Comparison of ENCODE assay signal across 11 mouse cellular contexts in the genomic region with DNA sequence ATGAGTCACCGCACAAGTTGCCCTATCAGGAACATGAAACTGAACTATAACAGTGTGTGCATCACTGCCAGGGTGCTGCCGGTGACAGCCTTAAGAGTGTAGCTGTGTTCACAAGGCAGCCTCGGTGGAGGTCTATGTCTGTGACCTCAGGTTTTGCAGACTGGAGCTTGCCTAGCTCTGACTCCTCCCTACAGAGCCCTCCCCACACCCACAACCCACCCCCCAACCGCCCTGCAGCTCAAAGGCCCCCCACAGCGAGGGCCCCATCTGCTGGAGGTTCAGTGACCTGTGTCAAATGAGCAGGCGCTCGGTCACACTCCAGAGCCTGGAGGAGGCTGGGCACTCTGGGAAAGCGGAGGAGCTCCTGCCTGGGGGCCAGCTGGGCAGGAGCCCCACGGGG. TPM values are rescaled to one million over a fixed set of nuclear protein-coding genes. Genes with fewer than 3 reads are reported as not detected.
DNase-seq lines count a peak whose midpoint lies in the region; ATAC-seq and TF ChIP-seq lines count a peak whose summit lies in the region.
"Had no signal": no experiment of that assay in that cellular context is flagged by ENCODE, and none has a peak within 500 bp of the region (broad histone marks: within the 10 kb centered on the region; RNA-seq: fewer than 3 reads in every experiment).

No protein-coding gene starts in this region.

- H3K4me1 ChIP-seq in forebrain, embryonic 10.5 days = peaks cover 51% of the 10 kb centered on the region
- peaks cover 18% of the 10 kb centered on the region for H3K4me1 ChIP-seq in forebrain, embryonic 16.5 days (replicated peaks; ENCODE audit: control insufficient read depth, insufficient read depth, low read length)
- peaks cover 28% of the 10 kb centered on the region for H3K4me1 ChIP-seq in kidney, embryonic 16.5 days (ENCODE audit: insufficient read depth, low read length)
- no peaks in the 10 kb centered on the region for H3K4me1 ChIP-seq in lung, postnatal 0 days (ENCODE audit: insufficient read depth, low read depth, low read length)

- H3K4me3 ChIP-seq in forebrain, embryonic 10.5 days = peak overlapping the region; percentile 30
- no peak overlapping the region for H3K4me3 ChIP-seq in forebrain, embryonic 16.5 days (replicated peaks; ENCODE audit: low read length)
- H3K4me3 ChIP-seq in kidney, embryonic 16.5 days (ENCODE audit: low read length) = no peak overlapping the region
- no peak overlapping the region for H3K4me3 ChIP-seq in lung, postnatal 0 days (ENCODE audit: low read depth, low read length)

- no peaks in the 10 kb centered on the region for H3K9me3 ChIP-seq in forebrain, embryonic 10.5 days
- H3K9me3 ChIP-seq in forebrain, embryonic 16.5 days (ENCODE audit: control insufficient read depth, low read length) = no peaks in the 10 kb centered on the region
- H3K9me3 ChIP-seq in kidney, embryonic 16.5 days (ENCODE audit: low read length) = no peaks in the 10 kb centered on the region
- no peaks in the 10 kb centered on the region for H3K9me3 ChIP-seq in lung, postnatal 0 days (ENCODE audit: low read length)

- peak; percentile 70 for DNase-seq in forebrain, embryonic 10.5 days (ENCODE audit: extremely low spot score, low spot score)
- peak; percentile 21 for DNase-seq in thymus, postnatal 4 days
- DNase-seq in thymus, postnatal 36 days = no peak
- DNase-seq in B cell, adult 2 months = no peak
- no peak for DNase-seq in lung, postnatal 0 days (ENCODE audit: low spot score)
- DNase-seq in thymus, postnatal 14 days = no peak
- DNase-seq: adrenal gland, postnatal 10 days had no signal

- H3K36me3 ChIP-seq in forebrain, embryonic 10.5 days (replicated peaks) = no peaks in the 10 kb centered on the region
- no peaks in the 10 kb centered on the region for H3K36me3 ChIP-seq in forebrain, embryonic 16.5 days (ENCODE audit: control insufficient read depth, insufficient read depth)
- H3K36me3 ChIP-seq in kidney, embryonic 16.5 days (ENCODE audit: insufficient read depth, low read length) = no peaks in the 10 kb centered on the region
- H3K36me3 ChIP-seq in lung, postnatal 0 days (ENCODE audit: insufficient read depth, low read length) = no peaks in the 10 kb centered on the region

- H3K9ac ChIP-seq in forebrain, embryonic 16.5 days (replicated peaks; ENCODE audit: low read depth, low read length) = no peak overlapping the region
- no peak overlapping the region for H3K9ac ChIP-seq in kidney, embryonic 16.5 days (replicated peaks; ENCODE audit: low read length)
- no peak overlapping the region for H3K9ac ChIP-seq in lung, postnatal 0 days (replicated peaks; ENCODE audit: low read depth)

- peak overlapping the region; percentile 37 for H3K27ac ChIP-seq in forebrain, embryonic 10.5 days
- H3K27ac ChIP-seq in forebrain, embryonic 16.5 days (ENCODE audit: low read length) = no peak overlapping the region
- no peak overlapping the region for H3K27ac ChIP-seq in kidney, embryonic 16.5 days (ENCODE audit: low read length)
- no peak overlapping the region for H3K27ac ChIP-seq in lung, postnatal 0 days (ENCODE audit: low read length)

- TF ChIP-seq EP300 in lung, postnatal 0 days (IDR thresholded peaks at IDR 0.05) = no peak

- H3K4me2 ChIP-seq in forebrain, embryonic 16.5 days (ENCODE audit: low read length) = no peak overlapping the region
- no peak overlapping the region for H3K4me2 ChIP-seq in kidney, embryonic 16.5 days (replicated peaks; ENCODE audit: low read depth, low read length)
- H3K4me2 ChIP-seq in lung, postnatal 0 days (replicated peaks; ENCODE audit: low read depth, low read length) = no peak overlapping the region

- ATAC-seq in forebrain, embryonic 16.5 days = no peak
- ATAC-seq in kidney, embryonic 16.5 days (ENCODE audit: low FRiP score, low TSS enrichment) = peak; percentile 75
- no peak for ATAC-seq in lung, postnatal 0 days

- 2% methylated on average over 9 of the region's 9 CpGs for WGBS in forebrain, embryonic 10.5 days
- 3% methylated on average over 9 of the region's 9 CpGs for WGBS in forebrain, embryonic 16.5 days
- WGBS in kidney, embryonic 16.5 days = 4% methylated on average over 9 of the region's 9 CpGs
- 4% methylated on average over 9 of the region's 9 CpGs for WGBS in lung, postnatal 0 days

- peaks cover 99% of the 10 kb centered on the region for H3K27me3 ChIP-seq in forebrain, embryonic 10.5 days (ENCODE audit: poor library complexity, severe bottlenecking)
- H3K27me3 ChIP-seq in forebrain, embryonic 16.5 days (replicated peaks; ENCODE audit: control insufficient read depth, insufficient read depth, low read length) = peaks cover 26% of the 10 kb centered on the region
- peaks cover 88% of the 10 kb centered on the region for H3K27me3 ChIP-seq in kidney, embryonic 16.5 days (ENCODE audit: insufficient read depth, low read length)
- H3K27me3 ChIP-seq in lung, postnatal 0 days (replicated peaks; ENCODE audit: insufficient read depth, low read length) = peaks cover 33% of the 10 kb centered on the region

- TF ChIP-seq CTCF in lung, postnatal 0 days (IDR thresholded peaks at IDR 0.05) = no peak

RNA-seq across cellular contexts. Expression of a gene that starts 3.7 kb away (rescaled TPM):
- polyA plus RNA-seq in forebrain, embryonic 10.5 days (2016; fragmentation: Nextera tagmentation; extraction: Ambion mirVana) = 2.7 and 3.0 TPM in 2 replicates
- 20.9 and 22.7 TPM in 2 replicates for polyA plus RNA-seq in forebrain, embryonic 16.5 days (2015; fragmentation: Nextera tagmentation; extraction: Ambion mirVana)
- polyA plus RNA-seq in kidney, embryonic 16.5 days (2015; fragmentation: Nextera tagmentation; extraction: Ambion mirVana) = 0.37 and 0.40 TPM in 2 replicates
- polyA plus RNA-seq in lung, postnatal 0 days (2015; fragmentation: Nextera tagmentation; extraction: Ambion mirVana) = 0.10 and 0.14 TPM in 2 replicates
- polyA plus RNA-seq: liver, adult 2 months had no signal

RNA-seq across cellular contexts. Expression of a gene that starts 40.5 kb away (rescaled TPM):
- polyA plus RNA-seq in forebrain, embryonic 10.5 days (2016; fragmentation: Nextera tagmentation; extraction: Ambion mirVana) = 63.0 and 65.9 TPM in 2 replicates
- 42.1 and 48.3 TPM in 2 replicates for polyA plus RNA-seq in forebrain, embryonic 16.5 days (2015; fragmentation: Nextera tagmentation; extraction: Ambion mirVana)
- polyA plus RNA-seq in kidney, embryonic 16.5 days (2015; fragmentation: Nextera tagmentation; extraction: Ambion mirVana) = 65.4 and 72.5 TPM in 2 replicates
- polyA plus RNA-seq in lung, postnatal 0 days (2015; fragmentation: Nextera tagmentation; extraction: Ambion mirVana) = 37.4 and 48.8 TPM in 2 replicates

RNA-seq across cellular contexts. Expression of a gene that starts 42.3 kb away (rescaled TPM):
- 0.31 and 0.61 TPM in 2 replicates for polyA plus RNA-seq in forebrain, embryonic 10.5 days (2016; fragmentation: Nextera tagmentation; extraction: Ambion mirVana)
- polyA plus RNA-seq in forebrain, embryonic 16.5 days (2015; fragmentation: Nextera tagmentation; extraction: Ambion mirVana) = 1.1 and 1.7 TPM in 2 replicates
- 0.19 TPM in 1 of 2 replicates, not detected in the other for polyA plus RNA-seq in kidney, embryonic 16.5 days (2015; fragmentation: Nextera tagmentation; extraction: Ambion mirVana)
- not detected in 2 replicates for polyA plus RNA-seq in lung, postnatal 0 days (2015; fragmentation: Nextera tagmentation; extraction: Ambion mirVana)
- polyA plus RNA-seq: liver, adult 2 months; testis, adult 2 months had no signal

RNA-seq across cellular contexts. Expression of a gene that starts 47.6 kb away (rescaled TPM):
- polyA plus RNA-seq in forebrain, embryonic 10.5 days (2016; fragmentation: Nextera tagmentation; extraction: Ambion mirVana) = 5.5 and 8.7 TPM in 2 replicates
- polyA plus RNA-seq in forebrain, embryonic 16.5 days (2015; fragmentation: Nextera tagmentation; extraction: Ambion mirVana) = 1.9 and 2.3 TPM in 2 replicates
- 6.6 and 8.1 TPM in 2 replicates for polyA plus RNA-seq in kidney, embryonic 16.5 days (2015; fragmentation: Nextera tagmentation; extraction: Ambion mirVana)
- polyA plus RNA-seq in lung, postnatal 0 days (2015; fragmentation: Nextera tagmentation; extraction: Ambion mirVana) = 5.2 and 5.8 TPM in 2 replicates

Comparison
In these comparisons a context has a peak if more than half of its experiments do, and no peak if none do; other contexts are left out.
1. DNase-seq: peak in forebrain, embryonic 10.5 days (single experiment) and thymus, postnatal 4 days (single experiment); none in thymus, postnatal 36 days (0 of 2), B cell, adult 2 months (0 of 2), lung, postnatal 0 days (single experiment) and thymus, postnatal 14 days (single experiment).